Mouse (Mus musculus) stomach, embryonic 14.5 days (tissue): ENCODE measurements around the gene Ldlrap1. TPM values are rescaled to one million over a fixed set of nuclear protein-coding genes. Genes with fewer than 3 reads are reported as not detected.

Source experiments
- ATAC-seq: fragments of 200-750 bp; cut with Nextera tagmentation; 2 replicates; pipeline ENCODE4 v1.8.0; 2017; ENCODE audit warnings: low read depth, moderate TSS enrichment; ENCODE audit not compliant: insufficient number of reproducible peaks, insufficient read depth, low FRiP score
- H3K27ac ChIP-seq: fragments of 300-500 bp; sonication (generic); 2 replicates; pipeline ENCODE4 v1.5.1; 2014; ENCODE audit warnings: mild to moderate bottlenecking, low read length, moderate library complexity, mixed read lengths
- H3K27me3 ChIP-seq: fragments of 300-500 bp; sonication (generic); 2 replicates; pipeline ENCODE4 v1.6.1; 2014; ENCODE audit warnings: low read length, control low read depth, mixed read lengths; ENCODE audit not compliant: control insufficient read depth, insufficient read depth
- H3K36me3 ChIP-seq: fragments of 300-500 bp; sonication (generic); 2 replicates; pipeline ENCODE4 v1.6.1; 2014; ENCODE audit warnings: mild to moderate bottlenecking, control low read depth, low read length, moderate library complexity, mixed read lengths; ENCODE audit not compliant: control insufficient read depth, insufficient read depth
- H3K4me1 ChIP-seq: fragments of 300-500 bp; sonication (generic); 2 replicates; pipeline ENCODE4 v1.6.1; 2014; ENCODE audit warnings: low read length, control low read depth, mixed read lengths; ENCODE audit not compliant: control insufficient read depth, insufficient read depth
- H3K4me2 ChIP-seq: fragments of 300-500 bp; sonication (generic); replicated peaks from 2 replicates; pipeline ENCODE4 v1.6.1; 2014; ENCODE audit warnings: low read depth, low read length, control low read depth
- H3K4me3 ChIP-seq: fragments of 300-500 bp; sonication (generic); 2 replicates; pipeline ENCODE4 v1.5.1; 2014; ENCODE audit warnings: low read depth, low read length, control low read depth
- H3K9ac ChIP-seq: fragments of 300-500 bp; sonication (generic); replicated peaks from 2 replicates; pipeline ENCODE4 v1.6.1; 2014; ENCODE audit warnings: low read depth, mild to moderate bottlenecking, control low read depth, low read length, moderate library complexity, mixed read lengths
- H3K9me3 ChIP-seq: fragments of 300-500 bp; sonication (generic); 2 replicates; pipeline ENCODE4 v1.6.1; 2016; ENCODE audit warnings: low read depth, low read length, control low read depth; ENCODE audit not compliant: control insufficient read depth
- WGBS: fragments of 180-500 bp; shearing (Covaris S2); extraction: QIAGEN DNeasy Blood & Tissue Kit; methylation state at CpG from one replicate; pipeline ENCODE4 v1.1.7; 2014; 5-methylcytosine and 5-hydroxymethylcytosine counted together
- polyA plus RNA-seq: library from polyadenylated mRNA; unstranded; fragments of >200 nt; fragmentation: Nextera tagmentation; extraction: Ambion mirVana; gene quantifications from 2 replicates; pipeline ENCODE4 v1.2.1, GENCODE M21; 2014

Gene Ldlrap1
- 18.9 and 20.3 TPM in 2 replicates for polyA plus RNA-seq

GRCm38 (mm10) chr4:134767426-134768225, at the start of gene Ldlrap1:
TSS of gene Ldlrap1 (minus strand) at chr4:134768024.
- Histone ChIP-seq H3K4me3 (peak within 1 kb of the TSS; percentile 75), H3K4me1 (peaks cover 16% of the 10 kb centered on the region; the same call in 1 of the 2 replicates), H3K9me3 (no peaks in the 10 kb centered on the region), H3K27me3 (no peaks in the 10 kb centered on the region), H3K4me2 (peak within 1 kb of the TSS; percentile 94), H3K36me3 (no peaks in the 10 kb centered on the region), H3K27ac (peak within 1 kb of the TSS; percentile 30; the same call in 1 of the 2 replicates), H3K9ac (peak within 1 kb of the TSS; percentile 77)
- ATAC-seq: peak; percentile 83
- WGBS: under 1% methylated on average over 72 of the region's 80 CpGs

GRCm38 (mm10) chr4:134814229-134814571, 46.4 kb upstream of the Ldlrap1 start:
- Histone ChIP-seq H3K9ac (no peak overlapping the region), H3K4me2 (no peak overlapping the region), H3K4me3 (no peak overlapping the region), H3K27me3 (no peaks in the 10 kb centered on the region), H3K4me1 (no peaks in the 10 kb centered on the region), H3K27ac (no peak overlapping the region), H3K36me3 (peaks cover 28% of the 10 kb centered on the region), H3K9me3 (no peaks in the 10 kb centered on the region)
- ATAC-seq: no peak
- 91% methylated on average over 4 of the region's 4 CpGs for WGBS

GRCm38 (mm10) chr4:134813406-134814228, 45.8 kb upstream of the Ldlrap1 start:
- Histone ChIP-seq H3K27ac (no peak overlapping the region), H3K4me2 (no peak overlapping the region), H3K4me1 (no peaks in the 10 kb centered on the region), H3K27me3 (no peaks in the 10 kb centered on the region), H3K4me3 (no peak overlapping the region), H3K9me3 (no peaks in the 10 kb centered on the region), H3K9ac (no peak overlapping the region), H3K36me3 (peaks cover 34% of the 10 kb centered on the region)
- WGBS: 87% methylated on average over 17 of the region's 17 CpGs
- no peak for ATAC-seq

- Histone ChIP-seq H3K9me3 (no peaks in the 10 kb centered on the region), H3K4me3 (no peak overlapping the region), H3K27me3 (no peaks in the 10 kb centered on the region), H3K4me1 (0 out of 2 replicates have a peak, but pooled peaks cover 2% of the 10 kb centered on the region), H3K36me3 (peaks cover 71% of the 10 kb centered on the region), H3K27ac (no peak overlapping the region), H3K9ac (no peak overlapping the region), H3K4me2 (no peak overlapping the region)
- no peak for ATAC-seq
- WGBS: 75% methylated on average over 5 of the region's 5 CpGs
Observed at GRCm38 (mm10) chr4:134804765-134805164, 36.9 kb upstream of the Ldlrap1 start.

- no peak for ATAC-seq
- Histone ChIP-seq H3K27me3 (no peaks in the 10 kb centered on the region), H3K9me3 (no peaks in the 10 kb centered on the region), H3K4me2 (no peak overlapping the region), H3K27ac (no peak overlapping the region), H3K36me3 (peaks cover 53% of the 10 kb centered on the region), H3K9ac (no peak overlapping the region), H3K4me3 (no peak overlapping the region), H3K4me1 (0 out of 2 replicates have a peak, but pooled peaks cover 2% of the 10 kb centered on the region)
- WGBS: 81% methylated on average over 3 of the region's 3 CpGs
Observed at GRCm38 (mm10) chr4:134802765-134803164, 34.9 kb upstream of the Ldlrap1 start.

- Histone ChIP-seq H3K36me3 (peaks cover 48% of the 10 kb centered on the region), H3K27ac (no peak overlapping the region), H3K9me3 (no peaks in the 10 kb centered on the region), H3K4me1 (0 out of 2 replicates have a peak, but pooled peaks cover 2% of the 10 kb centered on the region), H3K27me3 (no peaks in the 10 kb centered on the region), H3K4me3 (no peak overlapping the region), H3K9ac (no peak overlapping the region), H3K4me2 (no peak overlapping the region)
- ATAC-seq: no peak
- 88% methylated on average over 10 of the region's 10 CpGs for WGBS
Observed at GRCm38 (mm10) chr4:134802155-134802554, 34.3 kb upstream of the Ldlrap1 start.

- no peak overlapping the region for H3K4me2 ChIP-seq
- H3K4me3 ChIP-seq: no peak overlapping the region
- H3K36me3 ChIP-seq: peaks cover 34% of the 10 kb centered on the region
- no peak for ATAC-seq
- no peak overlapping the region for H3K27ac ChIP-seq
- 79% methylated on average over 10 of the region's 10 CpGs for WGBS
- H3K9ac ChIP-seq: no peak overlapping the region
- no peaks in the 10 kb centered on the region for H3K27me3 ChIP-seq
- H3K9me3 ChIP-seq: no peaks in the 10 kb centered on the region
- peaks cover 6% of the 10 kb centered on the region for H3K4me1 ChIP-seq
Observed at GRCm38 (mm10) chr4:134800693-134801092, 32.9 kb upstream of the Ldlrap1 start.

GRCm38 (mm10) chr4:134800098-134800497, 32.3 kb upstream of the Ldlrap1 start:
- Histone ChIP-seq H3K9ac (no peak overlapping the region), H3K36me3 (peaks cover 28% of the 10 kb centered on the region; the same call in 1 of the 2 replicates), H3K9me3 (no peaks in the 10 kb centered on the region), H3K27me3 (no peaks in the 10 kb centered on the region), H3K4me3 (no peak overlapping the region), H3K4me1 (peaks cover 6% of the 10 kb centered on the region), H3K27ac (peak overlapping the region; percentile 10; the same call in 1 of the 2 replicates), H3K4me2 (no peak overlapping the region)
- WGBS: 65% methylated on average over 8 of the region's 8 CpGs
- no peak for ATAC-seq
